Mouse (Mus musculus) erythroblast, embryonic 14.5 days (primary cell): ENCODE measurements around the gene C1s1.
"Not testable (repeated sequence)": the region's sequence is repeated elsewhere in the genome, so short reads cannot be mapped to it uniquely, and the experiment has no call there.

ENCODE experiments used
- GATA1 ChIP-seq: IDR thresholded peaks from 2 replicates; pipeline ENCODE4 v1.6.1; 2012; ENCODE audit warnings: low read length, inconsistent platforms, mixed read lengths
- TAL1 ChIP-seq: IDR thresholded peaks from 3 replicates; pipeline ENCODE4 v1.6.1; 2012; ENCODE audit warnings: low read length, inconsistent platforms, mixed read lengths

DNA sequence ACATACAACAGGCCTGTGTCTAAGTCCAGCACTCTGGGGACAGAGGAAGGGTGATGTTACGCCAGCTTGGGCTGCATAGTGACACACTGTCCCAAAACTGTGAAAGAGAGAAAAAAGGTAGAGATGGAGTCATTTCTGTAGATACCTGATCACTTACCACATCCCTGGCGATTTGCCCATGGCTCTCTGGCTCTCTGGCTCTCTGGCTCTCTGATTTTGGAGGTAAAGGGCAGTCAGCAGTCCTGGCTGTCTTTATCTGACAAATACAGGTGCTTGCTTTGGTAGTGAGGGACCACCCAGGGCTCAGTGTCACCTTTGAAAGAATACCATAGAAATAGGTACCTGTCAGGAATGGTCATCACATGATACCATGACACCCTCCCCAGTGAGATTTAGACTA is 983 bp downstream of the C1s1 start:
- not testable (repeated sequence) for TF ChIP-seq TAL1, GATA1
